Mouse (Mus musculus) adrenal gland, adult (tissue): ENCODE results near the gene Man2a1.

Experiments used
- DNase-seq, 2 experiments: peaks; one replicate each; pipeline ENCODE4 v3.0.0; 2022 to 2023; ENCODE audit warnings: low spot score in 1 of 2; ENCODE audit not compliant: inconsistent age in 2 of 2

Gene Man2a1

GRCm38 (mm10) chr17:64624439-64624838 lies 23.9 kb downstream of the Man2a1 start:
- DNase-seq: no peak

- no peak for DNase-seq
These were observed 28.3 kb downstream of the Man2a1 start for GRCm38 (mm10) chr17:64628796-64629195.

GRCm38 (mm10) chr17:64629486-64629885 lies 28.9 kb downstream of the Man2a1 start:
- DNase-seq: no peak

- DNase-seq: no peak
These were observed 30.0 kb downstream of the Man2a1 start for GRCm38 (mm10) chr17:64630506-64630905.

GRCm38 (mm10) chr17:64637868-64638537 lies 37.5 kb downstream of the Man2a1 start:
- DNase-seq: no peak

DNA sequence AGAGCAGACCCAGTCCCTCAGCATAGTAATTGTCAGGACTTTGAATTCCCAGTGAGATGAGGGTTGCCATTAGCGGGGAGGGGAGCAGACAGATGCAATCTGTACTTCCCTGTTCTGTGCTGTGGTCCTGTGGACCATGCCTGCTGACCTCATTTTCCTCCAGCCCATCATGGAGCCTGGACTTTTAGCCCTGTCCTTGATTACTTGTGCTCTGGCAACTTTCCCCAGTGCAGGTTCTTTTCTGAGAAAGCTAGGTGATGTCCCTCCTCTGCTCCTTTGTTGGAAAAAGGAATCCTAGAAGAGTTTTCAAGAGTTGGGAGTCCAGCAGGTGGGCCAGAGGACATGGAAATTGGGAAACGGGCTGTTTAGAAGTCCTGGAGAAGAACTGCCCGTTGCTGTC lies 40.8 kb downstream of the Man2a1 start:
- no peak for DNase-seq

GRCm38 (mm10) chr17:64643644-64644043 lies 43.1 kb downstream of the Man2a1 start:
- no peak for DNase-seq

GRCm38 (mm10) chr17:64644888-64645605 lies 44.5 kb downstream of the Man2a1 start:
- no peak for DNase-seq

DNA sequence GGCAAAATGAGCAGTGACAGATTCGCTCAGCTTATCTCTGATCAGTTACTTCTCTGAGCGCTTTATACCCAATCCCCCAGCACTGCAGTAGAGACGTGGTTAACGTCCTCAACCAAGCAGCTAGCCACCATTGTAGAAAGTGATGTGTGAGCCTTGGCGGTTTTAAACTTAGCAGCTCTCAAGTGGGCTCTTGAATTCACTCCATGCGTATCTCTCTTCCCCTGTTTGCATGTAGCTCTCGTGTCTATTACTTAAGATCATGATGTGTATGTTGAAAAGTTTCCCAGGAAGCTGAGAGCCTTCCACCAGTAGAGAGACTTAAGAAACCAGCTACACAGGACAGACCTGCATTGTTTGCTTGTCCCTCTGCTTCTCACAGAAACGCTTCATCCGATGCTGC lies 46.9 kb downstream of the Man2a1 start:
- no peak for DNase-seq

DNA sequence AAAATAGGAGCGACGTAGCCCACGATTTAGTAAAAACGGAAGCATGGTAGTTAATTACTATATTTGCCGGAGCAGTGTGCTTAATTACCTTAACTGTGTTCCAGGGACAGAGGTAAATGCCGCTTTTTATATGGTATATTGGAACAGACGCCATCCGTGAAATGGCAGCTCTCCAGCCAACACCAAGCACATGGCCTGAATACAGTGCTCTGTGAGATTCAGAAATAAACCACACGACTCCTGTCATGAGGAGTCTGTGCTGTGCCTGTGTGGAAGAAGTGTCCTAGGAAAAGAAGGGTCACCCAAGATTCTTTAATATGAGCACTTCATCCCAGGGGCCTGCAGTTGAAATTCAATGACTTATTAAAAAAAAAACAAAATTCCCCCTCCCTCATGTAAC lies 50.2 kb downstream of the Man2a1 start:
- no peak for DNase-seq

- DNase-seq: no peak
These were observed 53.1 kb downstream of the Man2a1 start for GRCm38 (mm10) chr17:64653621-64654020.

GRCm38 (mm10) chr17:64659682-64660081 lies 59.1 kb downstream of the Man2a1 start:
- no peak for DNase-seq

- no peak for DNase-seq
These were observed 66.0 kb downstream of the Man2a1 start for GRCm38 (mm10) chr17:64666518-64666917.

GRCm38 (mm10) chr17:64668504-64668903 lies 68.0 kb downstream of the Man2a1 start:
- DNase-seq: peak in 1 of 2 experiments; percentile 52

DNA sequence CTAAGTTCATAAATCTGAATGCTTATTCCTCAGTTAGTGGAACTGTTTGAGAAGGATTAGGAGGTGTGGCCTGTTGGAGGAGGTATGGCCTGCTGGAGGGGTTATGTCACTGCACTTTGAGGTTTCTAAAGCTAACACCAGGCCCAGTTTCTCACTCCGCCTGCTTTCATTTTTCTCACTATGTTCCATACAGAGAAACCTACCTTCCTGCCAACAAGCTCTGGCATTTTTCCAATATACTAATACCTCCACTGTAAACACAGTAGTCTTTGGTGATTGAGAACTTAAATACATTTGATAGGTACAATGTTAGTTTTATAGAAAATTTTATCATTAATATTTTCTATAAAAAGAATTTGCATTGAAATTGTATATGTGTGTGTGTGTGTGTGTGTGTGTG lies 73.9 kb downstream of the Man2a1 start:
- no peak for DNase-seq

GRCm38 (mm10) chr17:64674980-64675379 lies 74.4 kb downstream of the Man2a1 start:
- DNase-seq: peak in 1 of 2 experiments; percentile 41

DNA sequence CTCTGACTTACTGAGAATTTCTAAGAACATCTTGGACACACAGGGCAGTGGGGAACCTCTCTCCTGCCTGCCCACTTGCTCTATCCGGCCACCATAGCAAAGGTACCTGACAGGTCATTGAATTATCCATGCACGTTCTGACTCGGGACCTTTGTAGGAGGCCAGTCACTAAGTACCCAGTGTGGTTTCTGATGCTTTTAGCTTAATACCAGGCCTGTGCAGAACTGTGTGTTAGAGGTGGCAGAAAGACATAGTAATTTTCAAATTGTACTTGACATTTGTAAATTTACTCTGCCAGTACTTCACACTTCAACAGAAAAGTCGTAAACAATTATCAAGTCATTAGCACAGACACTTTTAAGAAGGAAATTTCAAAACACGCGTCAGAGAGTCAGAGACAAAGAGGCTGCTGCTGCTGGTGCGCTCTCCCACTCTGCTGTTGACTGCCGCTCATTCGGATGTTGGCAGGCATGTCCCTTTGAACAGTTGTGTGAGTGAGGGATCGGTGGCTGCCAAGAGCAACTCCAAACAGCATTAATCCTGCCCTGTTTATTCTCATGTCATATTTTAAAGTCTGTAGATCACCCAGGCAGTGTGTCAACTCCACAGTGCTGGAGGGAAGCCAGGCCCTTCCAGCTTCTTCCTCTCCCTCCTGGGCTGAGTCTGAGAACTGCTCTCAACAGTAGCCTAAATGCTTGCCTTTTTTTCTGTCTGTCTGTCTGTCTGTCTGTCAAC lies 76.4 kb downstream of the Man2a1 start:
- peak; percentile 32 to 58 for DNase-seq

DNA sequence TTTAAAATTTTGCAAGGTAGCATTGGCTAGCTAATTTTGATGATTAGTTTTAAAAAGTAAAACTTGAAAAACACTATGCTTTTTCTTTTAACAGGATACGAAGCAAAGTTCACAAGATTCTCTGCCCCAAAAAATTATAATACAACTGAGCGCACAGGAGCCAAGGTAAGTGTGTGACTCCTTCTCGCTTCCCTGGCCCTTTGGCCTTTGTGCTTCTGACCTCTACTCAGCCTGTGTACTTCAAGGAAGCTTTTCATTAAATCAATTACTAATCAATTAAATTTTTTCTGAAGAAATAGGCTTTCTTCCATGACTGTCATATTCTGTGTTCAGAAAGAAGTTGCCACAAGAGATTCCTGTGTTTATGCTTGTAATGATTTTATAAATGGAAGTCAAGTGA lies 80.9 kb downstream of the Man2a1 start:
- no peak for DNase-seq

DNA sequence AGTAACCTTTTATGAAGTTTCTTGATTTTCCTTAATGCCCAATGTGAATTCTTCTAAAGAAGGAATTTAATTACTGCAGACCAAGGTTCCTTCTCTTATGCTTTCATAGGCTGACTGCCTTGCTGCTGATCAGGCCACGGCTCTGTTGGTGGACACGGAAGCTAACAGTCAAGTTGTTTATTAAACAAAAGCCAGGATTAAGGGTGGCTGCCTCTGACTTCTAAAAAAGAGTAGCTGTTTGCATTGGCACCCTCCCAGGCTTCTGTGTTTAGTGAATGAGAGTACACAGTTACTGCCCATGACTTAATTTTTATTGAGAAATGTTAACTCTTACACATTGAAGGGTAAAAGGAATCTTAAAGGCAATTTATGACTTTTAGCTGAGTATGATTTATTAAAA lies 81.4 kb downstream of the Man2a1 start:
- DNase-seq: no peak

GRCm38 (mm10) chr17:64684088-64684487 lies 83.6 kb downstream of the Man2a1 start:
- DNase-seq: peak in 1 of 2 experiments; percentile 62

GRCm38 (mm10) chr17:64685216-64685903 lies 84.8 kb downstream of the Man2a1 start:
- peak in 1 of 2 experiments; percentile 72 for DNase-seq
